Mouse (Mus musculus): ENCODE results near the gene Gpc5. TPM values are rescaled to one million over a fixed set of nuclear protein-coding genes. Genes with fewer than 3 reads are reported as not detected.

Gene Gpc5
- polyA plus RNA-seq, 1 experiment = 0.15 TPM

DNA sequence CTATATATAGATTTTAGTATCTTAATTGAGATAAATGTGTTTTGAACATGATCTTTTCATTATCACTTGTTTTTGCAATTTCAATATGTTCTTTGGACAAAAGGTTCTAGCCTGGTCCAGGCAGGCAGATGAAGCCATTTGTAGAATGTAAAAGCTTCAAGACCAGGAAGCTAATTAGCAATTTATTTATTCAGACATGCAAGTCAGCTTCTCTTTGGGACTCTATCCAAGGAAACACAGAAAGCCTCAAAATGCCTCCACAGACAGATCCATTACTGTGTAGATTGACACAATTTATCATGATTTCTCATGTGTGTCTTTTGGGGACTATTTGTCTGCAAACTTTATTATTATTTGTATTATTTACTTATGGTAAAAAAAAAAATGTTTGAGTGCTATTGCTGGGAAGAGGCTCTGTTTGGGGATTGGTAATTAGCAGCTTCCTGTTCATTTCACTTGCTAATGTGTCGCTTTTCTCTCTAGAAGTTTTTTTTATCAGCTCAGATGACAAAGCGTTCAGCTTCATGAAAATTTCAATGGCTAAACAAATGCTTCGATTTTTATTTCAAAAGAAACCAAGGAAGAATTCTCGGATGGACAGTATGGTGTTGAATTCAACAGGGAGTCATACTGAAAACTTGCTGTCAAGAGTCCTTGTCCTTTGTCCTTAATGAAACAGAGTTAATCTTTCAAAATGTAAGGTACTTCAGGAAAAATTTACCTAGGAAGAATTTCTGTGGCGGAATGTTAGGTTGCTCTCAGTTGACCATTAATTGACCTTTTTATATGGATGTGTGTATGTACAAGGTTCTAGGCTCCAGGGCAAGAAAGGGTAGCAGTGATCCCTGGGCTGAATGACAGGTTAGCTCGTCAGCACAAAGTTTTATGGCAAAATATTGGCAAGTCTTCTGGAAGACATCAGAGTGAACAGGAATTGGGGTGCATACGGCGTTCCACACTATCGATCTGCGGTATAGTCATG is 353.1 kb downstream of the Gpc5 start:
- Histone ChIP-seq H3K27ac (ENCODE audit: control insufficient read depth, insufficient read depth, low read depth, low read length) (no peak overlapping the region), H3K36me3 (ENCODE audit: control insufficient read depth, insufficient read depth, low read length) (no peaks in the 10 kb centered on the region)
- TF ChIP-seq CTCF (IDR thresholded peaks at IDR 0.05; ENCODE audit: control insufficient read depth, insufficient read depth, insufficient replicate concordance, low read depth, low read length) = no peak
- no peak for TF ChIP-seq POLR2A (IDR thresholded peaks at IDR 0.05; ENCODE audit: control insufficient read depth, low read depth, low read length)

DNA sequence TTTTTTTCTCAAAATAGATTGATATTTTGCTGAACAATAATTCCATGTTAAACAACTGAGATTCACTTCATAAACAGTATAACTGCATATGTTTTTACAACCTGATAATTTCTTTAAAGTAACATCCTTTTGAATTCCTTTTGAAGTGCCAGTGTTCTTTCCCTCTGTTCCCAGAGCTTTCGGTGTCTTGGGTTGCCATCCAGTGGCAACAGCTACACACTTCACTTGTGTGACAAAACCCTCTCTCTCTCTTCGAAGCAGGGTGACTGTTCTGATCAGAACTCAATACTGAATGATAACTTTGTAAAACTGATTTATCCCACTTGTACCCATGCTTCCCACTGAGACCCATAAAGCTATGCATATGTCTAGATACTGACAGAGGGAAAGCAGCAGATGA is 358.9 kb downstream of the Gpc5 start:
- Histone ChIP-seq H3K4me1 (ENCODE audit: control insufficient read depth, insufficient read depth, low read length) (no peaks in the 10 kb centered on the region), H3K27me3 (ENCODE audit: control insufficient read depth, insufficient read depth, low read length) (no peaks in the 10 kb centered on the region), H3K36me3 (ENCODE audit: control insufficient read depth, insufficient read depth, low read length) (no peaks in the 10 kb centered on the region), H3K27ac (ENCODE audit: control insufficient read depth, insufficient read depth, low read depth, low read length) (no peak overlapping the region), H3K4me3 (ENCODE audit: control insufficient read depth, low read depth, low read length) (no peak overlapping the region)
- TF ChIP-seq CTCF (IDR thresholded peaks at IDR 0.05; ENCODE audit: control insufficient read depth, insufficient read depth, insufficient replicate concordance, low read depth, low read length) (no peak), POLR2A (IDR thresholded peaks at IDR 0.05; ENCODE audit: control insufficient read depth, low read depth, low read length) (no peak)

More for the DNA sequence above, 353.1 kb downstream of the Gpc5 start:
- H3K27me3 ChIP-seq (ENCODE audit: control insufficient read depth, insufficient read depth, low read length) = no peaks in the 10 kb centered on the region
- no peak overlapping the region for H3K4me3 ChIP-seq (ENCODE audit: control insufficient read depth, low read depth, low read length)
- no peaks in the 10 kb centered on the region for H3K4me1 ChIP-seq (ENCODE audit: control insufficient read depth, insufficient read depth, low read length)

GRCm38 (mm10) chr14:115467960-115468359 is 375.9 kb downstream of the Gpc5 start:
- H3K27ac ChIP-seq (ENCODE audit: control insufficient read depth, insufficient read depth, low read depth, low read length) = no peak overlapping the region
- H3K27me3 ChIP-seq (ENCODE audit: control insufficient read depth, insufficient read depth, low read length) = no peaks in the 10 kb centered on the region
- TF ChIP-seq CTCF (IDR thresholded peaks at IDR 0.05; ENCODE audit: control insufficient read depth, insufficient read depth, insufficient replicate concordance, low read depth, low read length) = no peak
- H3K4me3 ChIP-seq (ENCODE audit: control insufficient read depth, low read depth, low read length) = no peak overlapping the region
- no peaks in the 10 kb centered on the region for H3K36me3 ChIP-seq (ENCODE audit: control insufficient read depth, insufficient read depth, low read length)
- no peaks in the 10 kb centered on the region for H3K4me1 ChIP-seq (ENCODE audit: control insufficient read depth, insufficient read depth, low read length)

DNA sequence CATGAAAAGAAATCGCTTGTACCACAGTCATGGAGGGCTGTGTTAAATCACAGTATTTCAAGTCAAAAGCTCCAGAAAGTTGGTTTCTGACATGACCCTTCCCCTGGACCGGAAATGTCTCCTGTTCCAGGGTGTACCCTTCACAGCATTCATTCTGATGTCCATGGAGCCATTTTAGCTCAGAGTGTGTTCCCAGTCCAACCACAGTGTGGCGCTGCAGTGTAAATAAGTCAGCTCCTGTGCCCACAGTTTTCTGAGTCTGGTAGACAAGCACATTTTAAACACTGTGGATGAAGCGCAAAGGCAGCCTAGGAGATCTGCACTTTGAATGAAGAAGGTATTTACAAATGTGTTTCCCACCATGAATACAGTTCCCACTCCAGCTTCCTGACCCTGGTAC is 383.2 kb downstream of the Gpc5 start:
- Histone ChIP-seq H3K27me3 (ENCODE audit: control insufficient read depth, insufficient read depth, low read length) (no peaks in the 10 kb centered on the region), H3K4me1 (ENCODE audit: control insufficient read depth, insufficient read depth, low read length) (no peaks in the 10 kb centered on the region), H3K4me3 (ENCODE audit: control insufficient read depth, low read depth, low read length) (no peak overlapping the region), H3K36me3 (ENCODE audit: control insufficient read depth, insufficient read depth, low read length) (no peaks in the 10 kb centered on the region), H3K27ac (ENCODE audit: control insufficient read depth, insufficient read depth, low read depth, low read length) (no peak overlapping the region)
- TF ChIP-seq CTCF (IDR thresholded peaks at IDR 0.05; ENCODE audit: control insufficient read depth, insufficient read depth, insufficient replicate concordance, low read depth, low read length) (peak; percentile 34; the same call in 1 of the 2 replicates), POLR2A (IDR thresholded peaks at IDR 0.05; ENCODE audit: control insufficient read depth, low read depth, low read length) (no peak)

DNA sequence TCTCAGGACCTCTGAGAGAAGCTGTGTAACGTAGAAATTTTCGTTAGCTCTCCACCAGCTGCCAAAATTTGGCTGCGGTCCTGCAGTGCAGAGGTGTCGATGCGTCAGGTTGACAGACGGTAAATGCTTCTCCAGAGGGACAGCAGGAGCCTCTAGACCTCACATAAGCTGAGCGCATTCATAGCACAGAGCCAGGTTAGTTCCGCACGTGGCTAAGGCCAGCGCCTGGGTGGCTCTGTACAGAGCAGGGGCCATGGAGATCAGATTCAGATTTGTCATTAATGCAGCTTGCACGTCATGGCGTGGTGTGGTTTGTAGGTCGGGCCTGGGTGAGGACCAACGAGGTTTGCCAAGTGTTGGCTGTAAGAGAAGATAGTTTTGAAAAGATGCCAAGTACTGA is 385.3 kb downstream of the Gpc5 start:
- Histone ChIP-seq H3K27ac (ENCODE audit: control insufficient read depth, insufficient read depth, low read depth, low read length) (no peak overlapping the region), H3K4me1 (ENCODE audit: control insufficient read depth, insufficient read depth, low read length) (no peaks in the 10 kb centered on the region), H3K4me3 (ENCODE audit: control insufficient read depth, low read depth, low read length) (no peak overlapping the region), H3K27me3 (ENCODE audit: control insufficient read depth, insufficient read depth, low read length) (no peaks in the 10 kb centered on the region), H3K36me3 (ENCODE audit: control insufficient read depth, insufficient read depth, low read length) (no peaks in the 10 kb centered on the region)
- TF ChIP-seq POLR2A (IDR thresholded peaks at IDR 0.05; ENCODE audit: control insufficient read depth, low read depth, low read length) (no peak), CTCF (IDR thresholded peaks at IDR 0.05; ENCODE audit: control insufficient read depth, insufficient read depth, insufficient replicate concordance, low read depth, low read length) (no peak)

GRCm38 (mm10) chr14:115485090-115485489 is 393.1 kb downstream of the Gpc5 start:
- no peaks in the 10 kb centered on the region for H3K27me3 ChIP-seq (ENCODE audit: control insufficient read depth, insufficient read depth, low read length)
- H3K4me3 ChIP-seq (ENCODE audit: control insufficient read depth, low read depth, low read length) = no peak overlapping the region
- no peaks in the 10 kb centered on the region for H3K36me3 ChIP-seq (ENCODE audit: control insufficient read depth, insufficient read depth, low read length)
- no peaks in the 10 kb centered on the region for H3K4me1 ChIP-seq (ENCODE audit: control insufficient read depth, insufficient read depth, low read length)
- H3K27ac ChIP-seq (ENCODE audit: control insufficient read depth, insufficient read depth, low read depth, low read length) = no peak overlapping the region
- no peak for TF ChIP-seq CTCF (IDR thresholded peaks at IDR 0.05; ENCODE audit: control insufficient read depth, insufficient read depth, insufficient replicate concordance, low read depth, low read length)
- no peak for TF ChIP-seq POLR2A (IDR thresholded peaks at IDR 0.05; ENCODE audit: control insufficient read depth, low read depth, low read length)

DNA sequence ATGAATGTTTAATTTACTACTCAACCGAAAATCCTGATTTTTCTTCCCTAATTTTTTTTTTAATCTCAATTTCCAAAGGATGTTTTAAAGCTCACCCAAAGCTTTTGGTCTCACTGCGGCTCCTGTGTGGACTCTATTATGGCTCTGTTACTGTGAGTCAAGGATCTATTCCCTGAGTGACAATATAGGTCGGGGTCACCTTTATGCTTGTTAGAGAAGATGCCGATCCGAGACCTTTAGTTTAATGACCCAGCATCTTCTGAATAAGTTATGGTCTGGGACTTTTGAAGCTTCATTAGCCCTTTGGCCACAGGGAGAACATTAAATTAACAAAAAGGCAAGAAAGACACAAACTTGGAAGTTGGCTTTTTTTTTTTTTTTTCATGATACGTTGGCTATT is 408.8 kb downstream of the Gpc5 start:
- TF ChIP-seq CTCF (IDR thresholded peaks at IDR 0.05; ENCODE audit: control insufficient read depth, insufficient read depth, insufficient replicate concordance, low read depth, low read length) (no peak), POLR2A (IDR thresholded peaks at IDR 0.05; ENCODE audit: control insufficient read depth, low read depth, low read length) (no peak)
- no peaks in the 10 kb centered on the region for H3K27me3 ChIP-seq (ENCODE audit: control insufficient read depth, insufficient read depth, low read length)
- H3K4me3 ChIP-seq (ENCODE audit: control insufficient read depth, low read depth, low read length) = no peak overlapping the region
- H3K36me3 ChIP-seq (ENCODE audit: control insufficient read depth, insufficient read depth, low read length) = no peaks in the 10 kb centered on the region
- H3K4me1 ChIP-seq (ENCODE audit: control insufficient read depth, insufficient read depth, low read length) = no peaks in the 10 kb centered on the region
- H3K27ac ChIP-seq (ENCODE audit: control insufficient read depth, insufficient read depth, low read depth, low read length) = no peak overlapping the region
